8 mouse cellular contexts compared by ENCODE assay signal in the genomic region with DNA sequence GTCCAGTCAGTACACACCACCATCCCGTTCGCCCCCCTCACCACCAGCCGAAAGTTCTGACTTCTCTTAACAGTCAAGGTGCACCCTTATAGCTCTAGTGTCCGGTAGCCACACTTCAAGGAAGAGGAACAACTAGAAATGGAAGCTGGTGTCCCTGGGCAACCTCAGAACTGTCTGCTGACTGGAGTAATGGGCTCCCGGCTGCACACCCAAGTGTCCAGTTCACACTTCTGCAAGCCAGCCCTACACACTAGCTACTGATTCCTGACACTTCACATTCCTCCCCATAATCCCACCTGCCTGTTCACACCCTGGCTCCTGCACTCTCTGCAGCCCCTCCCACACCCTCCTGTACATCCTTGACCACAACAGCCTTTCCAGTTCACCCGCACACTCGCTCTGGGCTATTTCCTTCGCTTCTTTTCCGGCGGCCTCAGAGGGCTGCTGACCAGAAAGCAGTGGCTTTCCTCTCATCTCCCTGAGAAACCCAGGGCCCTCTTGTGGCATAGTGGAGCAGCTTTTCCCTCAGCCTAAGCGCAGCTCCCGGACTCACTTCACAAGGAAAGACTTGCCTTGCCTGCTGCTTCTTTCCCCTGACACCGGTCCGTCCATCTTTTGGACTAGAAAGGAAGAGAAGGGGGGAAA. TPM values are rescaled to one million over a fixed set of nuclear protein-coding genes. Genes with fewer than 3 reads are reported as not detected.
DNase-seq lines count a peak whose midpoint lies in the region; ATAC-seq and TF ChIP-seq lines count a peak whose summit lies in the region.

No protein-coding gene starts in this region.

- H3K27me3 ChIP-seq in kidney, adult 2 months (replicated peaks; ENCODE audit: control insufficient read depth, insufficient read depth, low read length): no peaks in the 10 kb centered on the region
- peaks cover 69% of the 10 kb centered on the region for H3K27me3 ChIP-seq in liver, embryonic 14.5 days (ENCODE audit: control insufficient read depth, insufficient read depth, low read length)
- peaks cover 18% of the 10 kb centered on the region; the same call in 1 of the 2 replicates for H3K27me3 ChIP-seq in neural tube, embryonic 14.5 days (ENCODE audit: control insufficient read depth, insufficient read depth, low read length)

- peak; percentile 58; the same call in 1 of the 2 replicates for TF ChIP-seq CTCF in kidney, adult 2 months (conservative IDR thresholded peaks at IDR 0.05; ENCODE audit: insufficient read depth, insufficient read length, low read depth, low read length)
- peak; percentile 45 for TF ChIP-seq CTCF in liver, embryonic 14.5 days (IDR thresholded peaks at IDR 0.05; ENCODE audit: low read depth)

- no peaks in the 10 kb centered on the region for H3K36me3 ChIP-seq in kidney, adult 2 months (ENCODE audit: control insufficient read depth, insufficient read depth, low read length)
- H3K36me3 ChIP-seq in liver, embryonic 14.5 days (replicated peaks; ENCODE audit: control insufficient read depth, insufficient read depth, low read depth): no peaks in the 10 kb centered on the region
- H3K36me3 ChIP-seq in neural tube, embryonic 14.5 days (ENCODE audit: control insufficient read depth, insufficient read depth, low read length): no peaks in the 10 kb centered on the region

- ATAC-seq in liver, embryonic 14.5 days (ENCODE audit: insufficient read depth): no peak
- ATAC-seq in neural tube, embryonic 14.5 days (ENCODE audit: low read depth): no peak

- H3K27ac ChIP-seq in kidney, adult 2 months (ENCODE audit: insufficient read depth, low read depth, low read length): no peak overlapping the region
- H3K27ac ChIP-seq in liver, embryonic 14.5 days: no peak overlapping the region
- H3K27ac ChIP-seq in neural tube, embryonic 14.5 days (ENCODE audit: low read depth, low read length): no peak overlapping the region

- peaks cover 12% of the 10 kb centered on the region for H3K4me1 ChIP-seq in kidney, adult 2 months (ENCODE audit: control insufficient read depth, insufficient read depth, low read length)
- peaks cover 0 to 12% of the 10 kb centered on the region in 2 experiments; a peak in 3 of 4 replicates for H3K4me1 ChIP-seq in liver, embryonic 14.5 days (replicated peaks; ENCODE audit: control insufficient read depth in 2 of 2, insufficient read depth in 2 of 2, low read length in 1 of 2)
- H3K4me1 ChIP-seq in neural tube, embryonic 14.5 days (ENCODE audit: control insufficient read depth, insufficient read depth, low read length): peaks cover 14% of the 10 kb centered on the region; the same call in 1 of the 2 replicates

- H3K4me3 ChIP-seq in kidney, adult 2 months (ENCODE audit: insufficient read depth, low read depth, low read length): no peak overlapping the region
- no peak overlapping the region for H3K4me3 ChIP-seq in liver, embryonic 14.5 days (ENCODE audit: insufficient read depth in 1 of 2, low read depth in 2 of 2, low read length in 2 of 2)
- H3K4me3 ChIP-seq in neural tube, embryonic 14.5 days (ENCODE audit: low read depth, low read length): no peak overlapping the region

- H3K4me2 ChIP-seq in liver, embryonic 14.5 days (ENCODE audit: low read depth): no peak overlapping the region
- peak overlapping the region; percentile 16; the same call in 1 of the 2 replicates for H3K4me2 ChIP-seq in neural tube, embryonic 14.5 days (ENCODE audit: low read depth, low read length)

- DNase-seq in kidney, adult 2 months: peak; percentile 69
- DNase-seq in kidney, adult 8-10 months: no peak
- peak; percentile 65 to 72 for DNase-seq in cerebellum, postnatal 14 days
- DNase-seq in heart, postnatal 4 days: peak; percentile 69
- DNase-seq in liver, embryonic 14.5 days (ENCODE audit: low read depth in 3 of 3, low spot score in 3 of 3): no peak
- DNase-seq in frontal cortex, postnatal 36 days (ENCODE audit: low spot score in 2 of 2): no peak
- DNase-seq in natural killer cell, adult 2 months (ENCODE audit: low spot score in 2 of 2): no peak

- TF ChIP-seq POLR2A in kidney, adult 2 months (IDR thresholded peaks at IDR 0.05; ENCODE audit: low read depth, low read length): no peak

- WGBS in kidney, adult 2 months: 19% methylated on average over 14 of the region's 14 CpGs
- WGBS in liver, embryonic 14.5 days (ENCODE audit: insufficient replicate concordance): 8% methylated on average over 14 of the region's 14 CpGs
- WGBS in neural tube, embryonic 14.5 days: 20% methylated on average over 14 of the region's 14 CpGs

- H3K9me3 ChIP-seq in liver, embryonic 14.5 days (ENCODE audit: control insufficient read depth, low read length): no peaks in the 10 kb centered on the region
- H3K9me3 ChIP-seq in neural tube, embryonic 14.5 days (ENCODE audit: control insufficient read depth, low read length): no peaks in the 10 kb centered on the region

- TF ChIP-seq EP300 in liver, embryonic 14.5 days (IDR thresholded peaks at IDR 0.05; ENCODE audit: low read depth): no peak

- H3K9ac ChIP-seq in liver, embryonic 14.5 days (replicated peaks): no peak overlapping the region
- H3K9ac ChIP-seq in neural tube, embryonic 14.5 days (replicated peaks; ENCODE audit: low read depth, low read length): no peak overlapping the region

RNA-seq across cellular contexts. Expression of a gene that starts 2.0 kb away (rescaled TPM):
- 3.4 TPM in 1 of 2 replicates, not detected in the other for polyA plus RNA-seq in kidney, adult 2 months (2012; rRNA removed)
- total RNA-seq in heart, postnatal 4 days (2021): not detected
- polyA plus RNA-seq in liver, embryonic 14.5 days (2012; rRNA removed): not detected in 2 replicates
- not detected in 2 replicates for polyA plus RNA-seq in liver, embryonic 14.5 days (2014; fragmentation: Nextera tagmentation; extraction: Ambion mirVana)
- polyA plus RNA-seq in neural tube, embryonic 14.5 days (2014; fragmentation: Nextera tagmentation; extraction: Ambion mirVana): not detected in 2 replicates

RNA-seq across cellular contexts. Expression of a gene that starts 2.1 kb away (rescaled TPM):
- 13.6 TPM in 2 replicates for polyA plus RNA-seq in kidney, adult 2 months (2012; rRNA removed)
- total RNA-seq in heart, postnatal 4 days (2021): 1 to 10 TPM; 2.1 to 2.7 TPM
- polyA plus RNA-seq in liver, embryonic 14.5 days (2012; rRNA removed): 1.1 TPM in 2 replicates
- polyA plus RNA-seq in liver, embryonic 14.5 days (2014; fragmentation: Nextera tagmentation; extraction: Ambion mirVana): 0.42 and 0.43 TPM in 2 replicates
- polyA plus RNA-seq in neural tube, embryonic 14.5 days (2014; fragmentation: Nextera tagmentation; extraction: Ambion mirVana): 0.78 and 1.5 TPM in 2 replicates

RNA-seq across cellular contexts. Expression of a gene that starts 14.7 kb away (rescaled TPM):
- 18.4 and 19.2 TPM in 2 replicates for polyA plus RNA-seq in kidney, adult 2 months (2012; rRNA removed)
- 1 to 10 TPM; 8.3 to 8.4 TPM for total RNA-seq in heart, postnatal 4 days (2021)
- polyA plus RNA-seq in liver, embryonic 14.5 days (2012; rRNA removed): 20.8 and 21.4 TPM in 2 replicates
- polyA plus RNA-seq in liver, embryonic 14.5 days (2014; fragmentation: Nextera tagmentation; extraction: Ambion mirVana): 14.3 and 16.8 TPM in 2 replicates
- 23.0 and 23.7 TPM in 2 replicates for polyA plus RNA-seq in neural tube, embryonic 14.5 days (2014; fragmentation: Nextera tagmentation; extraction: Ambion mirVana)

RNA-seq across cellular contexts. Expression of a gene that starts 15.5 kb away (rescaled TPM):
- 96.1 and 99.8 TPM in 2 replicates for polyA plus RNA-seq in kidney, adult 2 months (2012; rRNA removed)
- total RNA-seq in heart, postnatal 4 days (2021): 10 to 100 TPM; 11.0 to 11.2 TPM
- polyA plus RNA-seq in liver, embryonic 14.5 days (2012; rRNA removed): 15.2 and 15.9 TPM in 2 replicates
- 12.9 and 13.1 TPM in 2 replicates for polyA plus RNA-seq in liver, embryonic 14.5 days (2014; fragmentation: Nextera tagmentation; extraction: Ambion mirVana)
- 21.1 and 22.6 TPM in 2 replicates for polyA plus RNA-seq in neural tube, embryonic 14.5 days (2014; fragmentation: Nextera tagmentation; extraction: Ambion mirVana)

RNA-seq across cellular contexts. Expression of a gene that starts 24.3 kb away (rescaled TPM):
- 484 and 509 TPM in 2 replicates for polyA plus RNA-seq in kidney, adult 2 months (2012; rRNA removed)
- 100 to 1,000 TPM; 481 to 484 TPM for total RNA-seq in heart, postnatal 4 days (2021)
- polyA plus RNA-seq in liver, embryonic 14.5 days (2012; rRNA removed): 203 and 214 TPM in 2 replicates
- 432 and 447 TPM in 2 replicates for polyA plus RNA-seq in liver, embryonic 14.5 days (2014; fragmentation: Nextera tagmentation; extraction: Ambion mirVana)
- polyA plus RNA-seq in neural tube, embryonic 14.5 days (2014; fragmentation: Nextera tagmentation; extraction: Ambion mirVana): 574 and 606 TPM in 2 replicates

Comparison
In these comparisons a context has a peak if more than half of its experiments do, and no peak if none do; other contexts are left out.
1. DNase-seq: peak in kidney, adult 2 months (single experiment), cerebellum, postnatal 14 days (2 of 2) and heart, postnatal 4 days (single experiment); none in kidney, adult 8-10 months (0 of 2), liver, embryonic 14.5 days (0 of 3), frontal cortex, postnatal 36 days (0 of 2) and natural killer cell, adult 2 months (0 of 2).